Mouse (Mus musculus): ENCODE results near the gene Calml3. TPM values are rescaled to one million over a fixed set of nuclear protein-coding genes. Genes with fewer than 3 reads are reported as not detected.
A peak's percentile ranks its signal among the peaks of the same experiment; 100 is the strongest.

Calml3 gene
- total RNA-seq, 2 experiments from 2014 or later = not detected

- DNase-seq (ENCODE audit: low spot score in 2 of 2) = no peak
Observed at GRCm38 (mm10) chr13:3782499-3782898, 21.6 kb downstream of the Calml3 start.

GRCm38 (mm10) chr13:3779575-3780226 lies 24.4 kb downstream of the Calml3 start:
- DNase-seq (ENCODE audit: low spot score in 2 of 2) = no peak

- no peak for DNase-seq (ENCODE audit: low spot score in 2 of 2)
Observed at GRCm38 (mm10) chr13:3778591-3779364, 25.3 kb downstream of the Calml3 start.

- no peak for DNase-seq (ENCODE audit: low spot score in 2 of 2)
Observed at GRCm38 (mm10) chr13:3777216-3777912, 26.8 kb downstream of the Calml3 start.

- DNase-seq (ENCODE audit: low spot score in 2 of 2) = peak; percentile 53 to 90
Observed at GRCm38 (mm10) chr13:3776446-3776845, 27.7 kb downstream of the Calml3 start.

- no peak for DNase-seq (ENCODE audit: low spot score in 2 of 2)
Observed at GRCm38 (mm10) chr13:3774991-3775390, 29.1 kb downstream of the Calml3 start.

- no peak for DNase-seq (ENCODE audit: low spot score in 2 of 2)
Observed at GRCm38 (mm10) chr13:3774280-3774679, 29.8 kb downstream of the Calml3 start.

- DNase-seq (ENCODE audit: low spot score in 2 of 2) = no peak
Observed at GRCm38 (mm10) chr13:3773149-3773688, 30.9 kb downstream of the Calml3 start.

GRCm38 (mm10) chr13:3771221-3771620 lies 32.9 kb downstream of the Calml3 start:
- DNase-seq (ENCODE audit: low spot score in 2 of 2) = no peak

GRCm38 (mm10) chr13:3770170-3771024 lies 33.7 kb downstream of the Calml3 start:
- DNase-seq (ENCODE audit: low spot score in 2 of 2) = peak; percentile 32 to 49

- DNase-seq (ENCODE audit: low spot score in 2 of 2) = no peak
Observed at GRCm38 (mm10) chr13:3769531-3769930, 34.6 kb downstream of the Calml3 start.

- DNase-seq (ENCODE audit: low spot score in 2 of 2) = no peak
Observed at GRCm38 (mm10) chr13:3768621-3769020, 35.5 kb downstream of the Calml3 start.

GRCm38 (mm10) chr13:3767086-3767485 lies 37.0 kb downstream of the Calml3 start:
- DNase-seq (ENCODE audit: low spot score in 2 of 2) = no peak

GRCm38 (mm10) chr13:3765781-3766180 lies 38.3 kb downstream of the Calml3 start:
- DNase-seq (ENCODE audit: low spot score in 2 of 2) = no peak

- no peak for DNase-seq (ENCODE audit: low spot score in 2 of 2)
Observed at GRCm38 (mm10) chr13:3761131-3761530, 43.0 kb downstream of the Calml3 start.

GRCm38 (mm10) chr13:3758347-3758746 lies 45.8 kb downstream of the Calml3 start:
- DNase-seq (ENCODE audit: low spot score in 2 of 2) = no peak

GRCm38 (mm10) chr13:3753291-3753690 lies 50.8 kb downstream of the Calml3 start:
- no peak for DNase-seq (ENCODE audit: low spot score in 2 of 2)

Measured in layer of hippocampus, postnatal 14 days (tissue).